Mouse (Mus musculus): ENCODE data around the gene Hoxd11. TPM values are rescaled to one million over a fixed set of nuclear protein-coding genes. Genes with fewer than 3 reads are reported as not detected.

Gene Hoxd11
- polyA plus RNA-seq, 1 experiment from 2014 or later, result not detected

DNA sequence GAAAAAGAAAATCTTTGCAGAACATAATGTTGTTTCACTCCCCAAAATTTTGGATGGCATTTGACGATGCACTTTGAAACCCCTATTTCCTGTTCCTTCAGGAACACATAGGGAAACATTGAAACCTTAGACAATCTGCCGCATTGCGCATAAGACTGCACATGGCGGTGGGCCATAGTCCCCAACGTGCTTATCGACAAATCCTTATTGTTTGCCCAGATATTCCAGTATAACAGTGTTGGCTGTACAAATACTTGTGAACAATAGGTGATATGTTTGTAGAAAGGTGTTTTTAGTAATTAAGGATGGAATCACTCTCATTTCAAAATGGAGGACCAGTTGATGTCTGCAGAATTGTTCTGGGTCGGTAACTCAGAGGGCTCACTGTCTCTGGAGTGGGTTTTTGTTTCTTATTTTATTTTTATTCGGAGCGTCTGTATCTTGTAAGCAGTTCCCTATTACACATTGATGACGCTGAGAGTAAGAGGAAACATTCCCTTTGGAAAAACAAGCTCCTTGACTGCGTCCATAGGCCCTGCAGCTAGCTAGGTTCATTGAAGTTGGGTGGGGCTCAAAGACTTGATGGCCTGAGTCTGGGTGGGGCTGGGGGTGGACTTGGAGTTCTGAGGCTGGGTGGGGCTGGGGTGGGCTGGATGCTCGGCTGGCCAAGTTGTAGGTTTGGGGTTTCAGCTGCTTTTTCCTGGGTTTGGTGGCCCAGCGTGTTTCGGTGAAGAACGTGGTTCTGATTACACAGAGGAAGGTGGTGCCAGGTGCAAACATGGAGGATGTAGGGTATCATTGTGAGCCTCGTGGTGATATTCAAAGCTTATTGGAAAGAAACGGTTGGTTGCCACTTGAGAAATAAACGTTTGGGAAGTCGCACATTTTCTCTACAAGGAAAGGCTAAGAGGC, 34.1 kb downstream of the Hoxd11 start:
- no peak for ATAC-seq
- Histone ChIP-seq H3K4me2 (no peak overlapping the region), H3K27ac (no peak overlapping the region), H3K9ac (no peak overlapping the region), H3K9me3 (replicated peaks) (no peaks in the 10 kb centered on the region), H3K4me1 (peaks cover 6% of the 10 kb centered on the region; the same call in 1 of the 2 replicates), H3K36me3 (no peaks in the 10 kb centered on the region), H3K27me3 (replicated peaks) (peaks cover 100% of the 10 kb centered on the region), H3K4me3 (no peak overlapping the region)
- 20% methylated on average over 19 of the region's 19 CpGs for WGBS (ENCODE audit: insufficient replicate concordance)

DNA sequence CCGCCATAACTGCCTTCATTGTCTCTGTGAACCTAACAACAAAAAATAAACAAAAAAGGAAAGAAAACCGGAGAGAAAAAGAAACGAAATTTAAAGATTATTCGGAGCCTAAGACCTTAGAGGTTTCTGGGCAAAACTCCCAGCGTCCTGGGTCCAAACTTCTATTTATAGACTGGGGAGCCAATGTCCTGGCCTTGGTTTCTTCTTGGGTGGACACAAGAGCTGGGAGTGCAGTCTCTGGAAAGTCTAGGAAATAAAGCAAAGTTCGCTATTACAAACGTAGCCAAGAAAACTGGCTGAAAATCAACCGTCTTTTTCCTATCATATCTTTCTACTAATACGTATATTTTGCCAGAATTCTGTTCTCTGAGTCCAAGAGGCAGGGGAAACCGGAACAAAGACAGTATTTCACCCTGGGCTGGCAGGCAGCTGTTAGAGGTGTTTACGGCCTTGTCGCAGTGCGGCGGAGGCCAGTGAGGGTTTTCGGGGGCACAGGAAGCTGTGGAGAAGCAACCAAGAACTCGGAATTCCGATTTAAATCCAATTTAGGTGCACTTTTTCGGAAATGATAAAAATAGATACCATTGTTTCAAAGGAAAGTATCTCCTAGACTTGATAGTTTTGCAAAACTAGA, 34.9 kb downstream of the Hoxd11 start:
- ATAC-seq, result no peak
- Histone ChIP-seq H3K27ac (no peak overlapping the region), H3K4me2 (no peak overlapping the region), H3K9me3 (replicated peaks) (no peaks in the 10 kb centered on the region), H3K9ac (no peak overlapping the region), H3K27me3 (replicated peaks) (peaks cover 99% of the 10 kb centered on the region), H3K4me3 (no peak overlapping the region), H3K36me3 (no peaks in the 10 kb centered on the region), H3K4me1 (peaks cover 6% of the 10 kb centered on the region; the same call in 1 of the 2 replicates)
- WGBS (ENCODE audit: insufficient replicate concordance), result 13% methylated on average over 18 of the region's 18 CpGs

DNA sequence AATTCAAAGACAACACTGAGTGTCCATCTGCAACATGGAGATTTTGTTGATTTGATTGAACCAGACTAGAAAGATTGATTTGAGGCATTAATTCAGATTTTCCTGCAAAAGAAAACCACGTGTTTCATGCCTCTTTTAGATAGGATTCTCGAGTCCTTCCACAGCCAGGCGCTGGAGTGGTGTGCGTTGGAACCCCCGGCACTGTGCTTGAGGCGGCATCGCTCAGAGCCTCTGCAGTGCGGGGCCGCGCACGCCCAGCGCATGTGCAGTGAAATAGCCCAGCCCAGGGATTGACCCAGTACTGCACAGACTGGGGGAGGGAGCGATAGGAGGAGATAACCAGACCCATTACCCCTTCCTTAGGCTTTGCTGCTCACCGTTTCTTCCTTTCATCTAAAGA, 35.5 kb downstream of the Hoxd11 start:
- no peaks in the 10 kb centered on the region for H3K36me3 ChIP-seq
- H3K4me1 ChIP-seq, result peaks cover 6% of the 10 kb centered on the region; the same call in 1 of the 2 replicates
- no peak overlapping the region for H3K9ac ChIP-seq
- no peak overlapping the region for H3K4me3 ChIP-seq
- no peak for ATAC-seq
- no peak overlapping the region for H3K4me2 ChIP-seq
- H3K27me3 ChIP-seq (replicated peaks), result peaks cover 99% of the 10 kb centered on the region
- H3K9me3 ChIP-seq (replicated peaks), result no peaks in the 10 kb centered on the region
- no peak overlapping the region for H3K27ac ChIP-seq
- 2% methylated on average over 14 of the region's 14 CpGs for WGBS (ENCODE audit: insufficient replicate concordance)

GRCm38 (mm10) chr2:74715504-74716241, 36.3 kb downstream of the Hoxd11 start:
- Histone ChIP-seq H3K4me2 (peak overlapping the region; percentile 40), H3K9me3 (replicated peaks) (no peaks in the 10 kb centered on the region), H3K27ac (no peak overlapping the region), H3K9ac (no peak overlapping the region), H3K4me3 (peak overlapping the region; percentile 1; the same call in 1 of the 2 replicates), H3K27me3 (replicated peaks) (peaks cover 99% of the 10 kb centered on the region), H3K36me3 (no peaks in the 10 kb centered on the region), H3K4me1 (peaks cover 6% of the 10 kb centered on the region; the same call in 1 of the 2 replicates)
- 3% methylated on average over 26 of the region's 26 CpGs for WGBS (ENCODE audit: insufficient replicate concordance)
- ATAC-seq, result peak; percentile 24; the same call in 1 of the 2 replicates

GRCm38 (mm10) chr2:74720384-74720783, 41.0 kb downstream of the Hoxd11 start:
- no peaks in the 10 kb centered on the region for H3K9me3 ChIP-seq (replicated peaks)
- no peak overlapping the region for H3K4me2 ChIP-seq
- H3K4me1 ChIP-seq, result peaks cover 6% of the 10 kb centered on the region; the same call in 1 of the 2 replicates
- no peak for ATAC-seq
- no peaks in the 10 kb centered on the region for H3K36me3 ChIP-seq
- 11% methylated on average over 2 of the region's 2 CpGs for WGBS (ENCODE audit: insufficient replicate concordance)
- no peak overlapping the region for H3K9ac ChIP-seq
- H3K27ac ChIP-seq, result no peak overlapping the region
- peaks cover 99% of the 10 kb centered on the region for H3K27me3 ChIP-seq (replicated peaks)
- no peak overlapping the region for H3K4me3 ChIP-seq

DNA sequence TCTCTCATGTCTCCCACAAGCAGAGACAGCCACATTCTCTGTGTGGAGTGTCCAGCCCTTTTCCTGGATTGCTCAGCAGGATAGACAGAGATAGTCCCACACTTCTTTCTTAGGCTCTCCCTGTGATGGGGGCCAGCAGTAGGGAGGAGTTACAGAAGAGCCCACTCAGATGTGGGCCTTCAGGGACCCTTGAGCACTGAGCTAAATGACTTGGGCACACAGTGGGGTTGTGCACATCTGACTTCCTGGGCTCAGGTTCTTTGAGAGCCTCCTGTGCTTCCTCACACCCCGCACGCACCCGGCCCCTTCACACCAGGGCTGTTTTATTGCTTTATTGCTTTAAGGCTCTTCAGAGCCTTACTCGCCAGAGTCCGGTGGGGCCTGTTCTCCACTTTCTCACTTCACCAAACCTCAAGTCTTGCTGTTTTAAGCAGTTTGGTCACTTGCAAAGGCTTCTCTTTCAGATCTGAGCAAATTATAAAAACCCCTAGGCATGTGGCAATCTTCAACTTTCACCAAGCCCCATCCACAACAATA, 41.7 kb downstream of the Hoxd11 start:
- Histone ChIP-seq H3K4me2 (no peak overlapping the region), H3K4me3 (no peak overlapping the region), H3K9me3 (replicated peaks) (no peaks in the 10 kb centered on the region), H3K27me3 (replicated peaks) (peaks cover 99% of the 10 kb centered on the region), H3K36me3 (no peaks in the 10 kb centered on the region), H3K27ac (no peak overlapping the region), H3K9ac (no peak overlapping the region), H3K4me1 (peaks cover 2% of the 10 kb centered on the region; the same call in 1 of the 2 replicates)
- ATAC-seq, result no peak
- WGBS (ENCODE audit: insufficient replicate concordance), result 31% methylated on average over 5 of the region's 5 CpGs

GRCm38 (mm10) chr2:74721882-74722281, 42.5 kb downstream of the Hoxd11 start:
- WGBS (ENCODE audit: insufficient replicate concordance), result 25% methylated on average over 6 of the region's 6 CpGs
- H3K4me2 ChIP-seq, result no peak overlapping the region
- peaks cover 99% of the 10 kb centered on the region for H3K27me3 ChIP-seq (replicated peaks)
- H3K9ac ChIP-seq, result no peak overlapping the region
- no peaks in the 10 kb centered on the region for H3K4me1 ChIP-seq
- no peaks in the 10 kb centered on the region for H3K9me3 ChIP-seq (replicated peaks)
- H3K36me3 ChIP-seq, result no peaks in the 10 kb centered on the region
- no peak overlapping the region for H3K4me3 ChIP-seq
- no peak for ATAC-seq
- no peak overlapping the region for H3K27ac ChIP-seq

DNA sequence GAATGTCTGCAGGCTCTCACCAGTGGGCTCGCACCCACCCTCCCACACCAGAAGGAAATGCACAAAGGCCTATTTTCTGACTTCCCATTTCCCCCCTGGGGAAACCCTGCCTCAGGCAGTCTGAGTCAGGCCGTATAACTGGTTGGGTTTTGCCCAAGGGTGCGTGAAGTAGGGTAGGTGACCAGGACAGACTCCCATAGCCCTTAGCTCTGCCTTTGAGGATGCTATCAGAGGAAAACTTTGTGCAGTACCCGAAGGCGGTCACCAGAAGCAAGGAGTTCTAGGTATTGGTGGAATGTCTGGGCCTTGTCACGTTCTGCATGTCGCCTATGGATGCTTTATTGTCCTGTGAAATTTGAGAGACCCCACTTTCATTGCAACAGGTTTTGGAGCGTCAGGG, 43.6 kb downstream of the Hoxd11 start:
- no peak overlapping the region for H3K4me3 ChIP-seq
- no peak overlapping the region for H3K27ac ChIP-seq
- no peaks in the 10 kb centered on the region for H3K9me3 ChIP-seq (replicated peaks)
- H3K36me3 ChIP-seq, result no peaks in the 10 kb centered on the region
- peaks cover 5% of the 10 kb centered on the region; the same call in 1 of the 2 replicates for H3K4me1 ChIP-seq
- WGBS (ENCODE audit: insufficient replicate concordance), result 15% methylated on average over 8 of the region's 8 CpGs
- no peak overlapping the region for H3K9ac ChIP-seq
- no peak for ATAC-seq
- H3K27me3 ChIP-seq (replicated peaks), result peaks cover 99% of the 10 kb centered on the region
- no peak overlapping the region for H3K4me2 ChIP-seq

DNA sequence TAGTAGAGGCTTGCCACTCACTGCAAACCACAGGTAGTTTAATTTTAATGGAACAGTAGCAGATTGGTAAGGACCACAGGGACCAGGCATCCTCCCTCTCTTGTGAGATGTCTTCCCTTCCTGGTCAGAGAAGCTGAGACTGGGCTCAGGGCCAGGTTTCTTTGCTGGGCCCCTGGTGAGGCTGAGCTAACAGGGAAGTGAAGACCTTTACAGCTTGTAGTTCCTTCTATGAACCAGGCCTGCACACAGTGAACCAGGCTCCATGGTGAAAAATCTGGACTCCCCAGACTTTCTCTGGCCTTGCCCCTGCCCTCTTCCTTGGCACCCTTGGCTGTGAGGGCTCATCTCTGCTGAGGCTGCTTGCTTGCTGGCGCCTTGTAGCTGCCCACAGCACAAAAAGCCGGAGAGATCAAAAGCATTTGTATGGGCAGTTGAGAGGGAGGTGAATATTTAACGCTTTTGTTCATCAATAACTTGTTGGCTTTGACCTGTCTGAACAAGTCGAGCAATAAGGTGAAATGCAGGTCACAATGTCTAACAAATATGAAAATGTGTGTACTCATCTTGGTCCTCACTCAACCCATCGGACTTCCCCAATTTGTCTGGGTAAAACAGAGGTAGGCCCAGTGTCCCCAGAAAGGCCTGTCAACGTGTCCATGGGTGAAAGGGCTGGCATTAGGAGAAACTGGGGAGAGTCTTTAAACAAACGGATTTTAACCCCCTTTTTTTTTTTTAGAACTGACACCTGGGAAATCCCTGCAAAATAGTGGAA, 45.1 kb downstream of the Hoxd11 start:
- no peak overlapping the region for H3K4me2 ChIP-seq
- no peak overlapping the region for H3K9ac ChIP-seq
- no peak overlapping the region for H3K4me3 ChIP-seq
- WGBS (ENCODE audit: insufficient replicate concordance), result 34% methylated on average over 7 of the region's 7 CpGs
- H3K4me1 ChIP-seq, result peaks cover 5% of the 10 kb centered on the region; the same call in 1 of the 2 replicates
- H3K36me3 ChIP-seq, result no peaks in the 10 kb centered on the region
- no peak overlapping the region for H3K27ac ChIP-seq
- H3K9me3 ChIP-seq (replicated peaks), result no peaks in the 10 kb centered on the region
- H3K27me3 ChIP-seq (replicated peaks), result peaks cover 100% of the 10 kb centered on the region
- ATAC-seq, result no peak

DNA sequence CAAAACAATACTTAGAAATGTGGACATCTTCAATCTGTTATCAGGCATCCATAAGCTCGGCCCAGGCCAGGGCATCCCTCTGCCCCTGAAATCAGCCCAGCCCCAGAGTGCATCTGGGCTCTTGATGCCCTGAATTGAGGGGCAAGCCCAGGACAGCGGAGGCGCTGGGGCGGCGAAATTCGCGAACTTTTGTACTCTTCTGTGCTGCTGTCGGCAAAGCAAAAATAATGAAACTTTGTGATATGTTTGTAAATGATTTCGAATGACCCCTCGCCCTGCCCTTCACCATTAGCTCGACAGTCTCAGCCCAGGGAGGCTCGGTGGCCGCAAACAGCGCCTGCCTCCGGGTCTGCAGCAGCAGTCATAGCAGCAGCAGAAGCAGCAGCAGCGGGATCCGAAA, 45.8 kb downstream of the Hoxd11 start:
- Histone ChIP-seq H3K4me2 (no peak overlapping the region), H3K4me3 (no peak overlapping the region), H3K9me3 (replicated peaks) (no peaks in the 10 kb centered on the region), H3K4me1 (peaks cover 5% of the 10 kb centered on the region; the same call in 1 of the 2 replicates), H3K9ac (no peak overlapping the region), H3K27me3 (replicated peaks) (peaks cover 98% of the 10 kb centered on the region), H3K36me3 (no peaks in the 10 kb centered on the region), H3K27ac (no peak overlapping the region)
- 22% methylated on average over 17 of the region's 17 CpGs for WGBS (ENCODE audit: insufficient replicate concordance)
- no peak for ATAC-seq

DNA sequence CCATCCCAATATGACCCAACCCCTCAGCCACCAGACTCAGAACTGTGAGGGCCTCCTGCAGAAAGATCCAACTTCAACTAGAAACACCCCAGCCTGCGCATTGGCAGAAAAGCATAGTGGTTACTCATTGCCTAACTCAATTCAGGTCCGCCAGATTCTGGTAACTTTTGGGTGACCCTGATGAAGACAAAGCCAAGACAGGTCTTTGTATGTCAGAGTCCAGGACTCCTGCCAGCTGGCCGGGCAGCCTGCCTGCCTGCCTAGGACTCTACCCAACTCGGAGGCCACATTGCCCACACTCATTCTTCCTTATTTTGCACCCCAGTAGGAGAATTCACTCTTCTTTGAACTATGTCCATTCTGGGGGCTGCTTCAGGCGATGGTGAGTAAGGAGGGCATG, 47.2 kb downstream of the Hoxd11 start, which contains the start of gene Gm28230:
Gm28230 (plus strand) TSS at position 178 of the 400 bp plus-strand sequence.
- ATAC-seq, result no peak
- Histone ChIP-seq H3K27me3 (replicated peaks) (peaks cover 98% of the 10 kb centered on the region), H3K4me3 (peak within 1 kb of the TSS; percentile 33), H3K27ac (no peak within 1 kb of the TSS), H3K9me3 (replicated peaks) (no peaks in the 10 kb centered on the region), H3K4me2 (peak within 1 kb of the TSS; percentile 54), H3K4me1 (peaks cover 5% of the 10 kb centered on the region; the same call in 1 of the 2 replicates), H3K9ac (no peak within 1 kb of the TSS), H3K36me3 (no peaks in the 10 kb centered on the region)
- WGBS (ENCODE audit: insufficient replicate concordance), result 26% methylated on average over 5 of the region's 5 CpGs

All from liver, embryonic 12.5 days (tissue).